Mouse (Mus musculus): ENCODE measurements around the gene Hvcn1. TPM values are rescaled to one million over a fixed set of nuclear protein-coding genes. Genes with fewer than 3 reads are reported as not detected.
A peak's percentile ranks its signal among the peaks of the same experiment; 100 is the strongest.

Hvcn1 gene
- polyA plus RNA-seq, 1 experiment from 2014 or later, result 3.1 TPM

DNA sequence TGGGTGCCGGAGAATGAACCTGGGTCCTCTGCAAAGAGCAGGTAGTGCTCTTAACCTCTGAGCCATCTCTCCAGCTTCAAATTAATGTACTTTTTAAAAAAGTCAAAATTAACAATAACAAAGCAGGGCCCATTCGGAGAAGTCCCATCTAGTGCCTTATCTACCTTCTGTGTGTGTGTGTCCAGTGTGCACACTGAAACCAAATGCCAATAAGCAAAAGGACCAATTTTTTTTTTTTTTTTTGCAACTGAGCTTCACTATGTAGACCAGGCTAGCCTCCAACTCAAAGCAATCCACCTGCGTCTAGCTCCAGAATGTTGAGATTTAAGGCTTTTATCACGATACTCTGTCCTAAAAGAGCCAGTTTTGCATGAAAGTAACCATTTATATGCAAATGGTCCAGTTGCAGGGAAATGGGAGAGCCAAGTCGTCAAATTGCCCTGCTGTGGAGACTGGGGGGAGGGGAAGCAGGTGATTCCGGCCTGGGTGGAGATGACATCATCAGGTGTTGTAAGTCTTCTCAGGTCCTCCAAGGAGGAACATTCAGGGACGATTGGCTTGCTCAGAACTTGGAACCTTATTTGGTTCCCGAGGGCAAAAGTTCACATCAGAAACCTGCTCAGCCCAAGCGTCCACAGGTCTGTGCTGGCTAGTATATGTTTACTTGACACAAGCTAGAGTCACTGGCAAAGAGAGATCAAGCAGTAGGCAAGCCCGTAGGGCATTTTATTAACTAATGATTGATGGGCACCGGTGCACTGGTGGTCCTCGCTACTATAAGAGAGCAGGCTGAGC, 15.1 kb upstream of the Hvcn1 start:
- 72% methylated on average over 12 of the region's 12 CpGs for WGBS
- no peaks in the 10 kb centered on the region for H3K27me3 ChIP-seq (replicated peaks; ENCODE audit: control insufficient read depth, insufficient read depth, low read length)

DNA sequence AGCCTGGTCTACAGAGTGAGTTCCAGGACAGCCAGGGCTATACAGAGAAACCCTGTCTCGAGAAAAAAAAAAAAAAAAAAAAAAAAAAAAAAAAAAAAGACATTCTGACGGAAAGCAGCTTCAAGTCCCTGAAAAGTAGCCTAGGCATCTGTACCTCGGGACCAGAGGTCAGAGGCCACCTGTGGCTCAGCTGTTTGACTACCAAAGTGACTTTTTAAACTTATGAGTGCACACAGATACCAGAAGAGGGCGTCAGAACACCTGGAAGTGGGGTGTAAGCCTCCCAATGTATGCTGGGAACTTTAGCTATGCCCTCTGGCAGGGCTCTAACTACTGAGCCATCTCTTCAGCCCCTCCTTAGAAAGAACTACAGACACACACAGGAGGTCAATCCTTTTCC, 14.3 kb upstream of the Hvcn1 start:
- Histone ChIP-seq H3K9ac (ENCODE audit: low read depth, low read length) (no peak overlapping the region), H3K4me2 (no peak overlapping the region), H3K4me1 (replicated peaks; ENCODE audit: control insufficient read depth, insufficient read depth, low read length) (no peaks in the 10 kb centered on the region), H3K36me3 (ENCODE audit: control insufficient read depth, insufficient read depth, low read length) (no peaks in the 10 kb centered on the region), H3K27ac (ENCODE audit: low read depth, low read length) (no peak overlapping the region), H3K27me3 (replicated peaks; ENCODE audit: control insufficient read depth, insufficient read depth, low read length) (no peaks in the 10 kb centered on the region), H3K9me3 (ENCODE audit: control insufficient read depth, low read length) (no peaks in the 10 kb centered on the region), H3K4me3 (ENCODE audit: low read depth, low read length) (no peak overlapping the region)
- DNase-seq (ENCODE audit: low spot score) (no peak), ATAC-seq (replicated peaks; ENCODE audit: low FRiP score) (no peak)
- 44% methylated on average over 3 of the region's 4 CpGs for WGBS

More for the DNA sequence above, 15.1 kb upstream of the Hvcn1 start:
- no peak overlapping the region for H3K4me3 ChIP-seq (ENCODE audit: low read depth, low read length)
- ATAC-seq (replicated peaks; ENCODE audit: low FRiP score), result no peak
- H3K27ac ChIP-seq (ENCODE audit: low read depth, low read length), result no peak overlapping the region
- H3K9me3 ChIP-seq (ENCODE audit: control insufficient read depth, low read length), result no peaks in the 10 kb centered on the region
- no peaks in the 10 kb centered on the region for H3K4me1 ChIP-seq (replicated peaks; ENCODE audit: control insufficient read depth, insufficient read depth, low read length)
- H3K36me3 ChIP-seq (ENCODE audit: control insufficient read depth, insufficient read depth, low read length), result no peaks in the 10 kb centered on the region
- DNase-seq (ENCODE audit: low spot score), result no peak
- H3K4me2 ChIP-seq, result no peak overlapping the region
- no peak overlapping the region for H3K9ac ChIP-seq (ENCODE audit: low read depth, low read length)

DNA sequence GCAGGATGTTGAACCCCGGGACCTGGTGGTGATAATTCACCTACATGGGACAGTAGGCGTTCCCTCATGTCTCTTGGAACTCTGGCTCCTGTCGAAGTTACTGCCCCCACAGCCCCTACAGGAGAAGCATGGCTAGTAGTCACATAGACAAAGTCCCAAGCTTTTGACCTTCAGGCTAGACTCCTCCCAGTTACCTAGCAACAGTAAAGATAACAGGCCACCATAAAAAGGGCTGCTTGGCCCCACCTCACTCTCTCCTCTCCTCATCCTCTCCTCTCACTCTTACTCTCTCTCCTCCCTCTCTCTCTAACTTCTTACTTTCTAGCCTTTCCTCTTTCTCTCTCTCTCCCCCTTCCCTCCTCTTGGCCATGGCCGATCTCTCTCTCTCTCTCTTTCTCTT, 5.7 kb upstream of the Hvcn1 start:
- H3K36me3 ChIP-seq (ENCODE audit: control insufficient read depth, insufficient read depth, low read length), result no peaks in the 10 kb centered on the region
- H3K9me3 ChIP-seq (ENCODE audit: control insufficient read depth, low read length), result no peaks in the 10 kb centered on the region
- no peaks in the 10 kb centered on the region for H3K27me3 ChIP-seq (replicated peaks; ENCODE audit: control insufficient read depth, insufficient read depth, low read length)
- ATAC-seq (replicated peaks; ENCODE audit: low FRiP score) (no peak), DNase-seq (ENCODE audit: low spot score) (no peak)
- no peak overlapping the region for H3K4me3 ChIP-seq (ENCODE audit: low read depth, low read length)
- H3K27ac ChIP-seq (ENCODE audit: low read depth, low read length), result no peak overlapping the region
- H3K4me2 ChIP-seq, result no peak overlapping the region
- no peaks in the 10 kb centered on the region for H3K4me1 ChIP-seq (replicated peaks; ENCODE audit: control insufficient read depth, insufficient read depth, low read length)
- 84% methylated on average over 4 of the region's 4 CpGs for WGBS
- no peak overlapping the region for H3K9ac ChIP-seq (ENCODE audit: low read depth, low read length)

DNA sequence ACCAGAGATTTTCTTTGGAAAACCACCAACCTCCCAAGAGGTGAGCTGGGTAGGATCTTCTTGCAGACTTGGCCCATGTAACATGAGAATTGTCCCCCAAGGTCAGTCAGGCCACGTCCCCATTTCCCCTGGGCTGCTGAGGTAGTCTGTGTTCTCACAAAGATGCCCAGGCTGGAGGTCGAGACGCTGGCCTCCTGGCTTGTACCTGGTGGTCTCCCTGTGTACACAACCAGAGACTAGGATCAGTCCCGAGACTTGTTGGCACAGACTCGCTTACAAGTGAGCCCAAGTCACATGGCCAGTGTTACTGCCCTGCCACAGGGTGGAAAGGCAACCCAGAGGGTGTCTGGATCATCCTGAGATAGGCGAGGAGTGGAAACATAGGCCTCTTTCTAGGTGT, 4.7 kb upstream of the Hvcn1 start:
- no peaks in the 10 kb centered on the region for H3K9me3 ChIP-seq (ENCODE audit: control insufficient read depth, low read length)
- no peak overlapping the region for H3K4me3 ChIP-seq (ENCODE audit: low read depth, low read length)
- H3K27me3 ChIP-seq (replicated peaks; ENCODE audit: control insufficient read depth, insufficient read depth, low read length), result no peaks in the 10 kb centered on the region
- ATAC-seq (replicated peaks; ENCODE audit: low FRiP score), result no peak
- no peak overlapping the region for H3K27ac ChIP-seq (ENCODE audit: low read depth, low read length)
- H3K4me1 ChIP-seq (replicated peaks; ENCODE audit: control insufficient read depth, insufficient read depth, low read length), result no peaks in the 10 kb centered on the region
- no peak overlapping the region for H3K9ac ChIP-seq (ENCODE audit: low read depth, low read length)
- 82% methylated on average over 6 of the region's 6 CpGs for WGBS
- H3K36me3 ChIP-seq (ENCODE audit: control insufficient read depth, insufficient read depth, low read length), result no peaks in the 10 kb centered on the region
- no peak for DNase-seq (ENCODE audit: low spot score)
- no peak overlapping the region for H3K4me2 ChIP-seq

DNA sequence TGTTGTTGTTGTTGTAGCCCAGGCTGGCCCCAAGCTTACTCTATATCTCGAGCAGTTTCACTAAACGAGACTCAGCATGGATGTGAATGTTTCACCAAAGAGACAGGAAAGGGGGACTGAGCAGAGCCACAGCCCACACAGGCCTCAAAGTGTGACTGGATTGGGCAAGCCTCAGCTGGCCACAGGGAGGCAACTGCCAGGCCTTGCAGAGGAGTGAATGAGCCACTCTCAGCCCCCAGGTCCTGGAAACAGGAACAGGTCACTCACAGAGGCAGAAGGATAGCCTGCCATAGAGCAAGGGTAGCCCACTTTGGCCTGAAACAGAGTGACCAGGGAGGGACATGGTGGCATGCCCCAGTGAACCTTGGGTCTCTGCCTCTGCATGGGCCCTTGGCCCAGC, 2.4 kb upstream of the Hvcn1 start:
- no peak for ATAC-seq (replicated peaks; ENCODE audit: low FRiP score)
- DNase-seq (ENCODE audit: low spot score), result no peak
- H3K27ac ChIP-seq (ENCODE audit: low read depth, low read length), result no peak overlapping the region
- no peaks in the 10 kb centered on the region for H3K36me3 ChIP-seq (ENCODE audit: control insufficient read depth, insufficient read depth, low read length)
- H3K9me3 ChIP-seq (ENCODE audit: control insufficient read depth, low read length), result no peaks in the 10 kb centered on the region
- H3K4me1 ChIP-seq (replicated peaks; ENCODE audit: control insufficient read depth, insufficient read depth, low read length), result peaks cover 3% of the 10 kb centered on the region; the same call in 1 of the 2 replicates
- H3K9ac ChIP-seq (ENCODE audit: low read depth, low read length), result no peak overlapping the region
- H3K4me3 ChIP-seq (ENCODE audit: low read depth, low read length), result no peak overlapping the region
- 48% methylated on average over 2 of the region's 2 CpGs for WGBS
- H3K4me2 ChIP-seq, result no peak overlapping the region
- no peaks in the 10 kb centered on the region for H3K27me3 ChIP-seq (replicated peaks; ENCODE audit: control insufficient read depth, insufficient read depth, low read length)

DNA sequence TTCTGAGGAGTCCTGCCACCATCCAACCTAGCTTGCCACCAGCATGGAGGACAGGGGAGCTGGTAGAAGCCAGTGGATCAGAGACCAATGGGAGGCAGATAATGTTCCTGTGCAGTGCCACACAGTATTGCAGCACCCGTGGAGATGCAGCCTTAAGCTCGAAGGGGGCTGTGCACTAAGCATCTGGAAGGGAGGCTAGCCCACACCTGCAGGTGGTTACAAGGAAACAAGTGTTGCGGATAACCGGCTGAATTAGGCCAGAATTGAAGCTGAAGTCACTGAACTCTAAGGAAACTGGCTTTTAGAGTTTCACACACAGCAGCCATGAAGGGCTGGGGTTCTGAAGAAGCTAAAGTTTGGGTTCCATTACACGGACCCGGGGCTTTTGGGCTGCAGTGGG, 2.3 kb downstream of the Hvcn1 start:
- WGBS, result 63% methylated on average over 6 of the region's 6 CpGs
- peaks cover 7% of the 10 kb centered on the region; the same call in 1 of the 2 replicates for H3K4me1 ChIP-seq (replicated peaks; ENCODE audit: control insufficient read depth, insufficient read depth, low read length)
- no peak for ATAC-seq (replicated peaks; ENCODE audit: low FRiP score)
- H3K4me2 ChIP-seq, result no peak overlapping the region
- H3K36me3 ChIP-seq (ENCODE audit: control insufficient read depth, insufficient read depth, low read length), result no peaks in the 10 kb centered on the region
- no peak overlapping the region for H3K9ac ChIP-seq (ENCODE audit: low read depth, low read length)
- no peaks in the 10 kb centered on the region for H3K27me3 ChIP-seq (replicated peaks; ENCODE audit: control insufficient read depth, insufficient read depth, low read length)
- H3K27ac ChIP-seq (ENCODE audit: low read depth, low read length), result no peak overlapping the region; the same call in 1 of the 2 replicates
- no peaks in the 10 kb centered on the region for H3K9me3 ChIP-seq (ENCODE audit: control insufficient read depth, low read length)
- no peak overlapping the region for H3K4me3 ChIP-seq (ENCODE audit: low read depth, low read length)
- DNase-seq (ENCODE audit: low spot score), result no peak

DNA sequence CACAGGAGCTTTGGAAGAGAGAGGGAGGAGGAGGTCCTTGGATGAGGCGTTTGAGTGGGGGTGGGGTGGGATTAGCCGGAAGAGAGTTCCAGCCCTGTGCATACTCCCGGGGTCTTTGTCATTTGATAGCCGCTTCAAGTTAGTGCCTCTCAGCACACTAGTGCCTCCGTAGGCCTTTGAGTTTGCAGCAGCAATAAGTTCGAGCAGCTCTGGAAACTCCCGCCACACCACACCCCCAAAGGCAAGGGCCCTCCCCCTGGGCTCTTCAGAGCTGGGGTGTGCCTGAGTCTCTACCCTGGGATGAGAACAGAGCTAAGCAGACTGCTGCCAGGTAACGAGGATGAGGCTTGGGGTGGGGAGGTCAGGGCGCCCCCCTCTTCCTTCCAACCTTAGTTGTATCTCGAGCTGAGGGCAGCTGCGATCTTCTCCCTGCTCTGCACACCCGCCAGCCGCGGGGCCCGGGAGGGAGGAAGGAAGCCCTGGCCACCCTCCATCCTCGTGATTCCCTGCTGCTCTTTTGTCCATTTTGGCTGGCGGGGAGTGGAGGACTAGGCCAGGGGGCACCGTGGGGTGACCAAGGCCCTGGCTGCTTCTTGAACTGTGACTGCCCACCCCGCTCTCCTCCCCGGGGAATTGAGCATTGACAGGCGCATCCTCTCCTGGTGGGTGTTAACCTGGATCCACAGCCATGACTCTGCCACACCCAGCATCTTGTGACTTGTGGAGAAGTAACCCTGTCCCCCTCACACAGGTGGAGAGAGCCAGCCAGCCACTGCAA, 3.2 kb downstream of the Hvcn1 start:
- Histone ChIP-seq H3K4me2 (peak overlapping the region; percentile 63), H3K4me3 (ENCODE audit: low read depth, low read length) (peak overlapping the region; percentile 21), H3K9ac (ENCODE audit: low read depth, low read length) (peak overlapping the region; percentile 34), H3K4me1 (replicated peaks; ENCODE audit: control insufficient read depth, insufficient read depth, low read length) (peaks cover 7% of the 10 kb centered on the region; the same call in 1 of the 2 replicates), H3K27ac (ENCODE audit: low read depth, low read length) (no peak overlapping the region), H3K27me3 (replicated peaks; ENCODE audit: control insufficient read depth, insufficient read depth, low read length) (no peaks in the 10 kb centered on the region), H3K9me3 (ENCODE audit: control insufficient read depth, low read length) (no peaks in the 10 kb centered on the region), H3K36me3 (ENCODE audit: control insufficient read depth, insufficient read depth, low read length) (no peaks in the 10 kb centered on the region)
- 17% methylated on average over 20 of the region's 21 CpGs for WGBS
- DNase-seq (ENCODE audit: low spot score) (peak; percentile 66), ATAC-seq (replicated peaks; ENCODE audit: low FRiP score) (peak; percentile 41)

DNA sequence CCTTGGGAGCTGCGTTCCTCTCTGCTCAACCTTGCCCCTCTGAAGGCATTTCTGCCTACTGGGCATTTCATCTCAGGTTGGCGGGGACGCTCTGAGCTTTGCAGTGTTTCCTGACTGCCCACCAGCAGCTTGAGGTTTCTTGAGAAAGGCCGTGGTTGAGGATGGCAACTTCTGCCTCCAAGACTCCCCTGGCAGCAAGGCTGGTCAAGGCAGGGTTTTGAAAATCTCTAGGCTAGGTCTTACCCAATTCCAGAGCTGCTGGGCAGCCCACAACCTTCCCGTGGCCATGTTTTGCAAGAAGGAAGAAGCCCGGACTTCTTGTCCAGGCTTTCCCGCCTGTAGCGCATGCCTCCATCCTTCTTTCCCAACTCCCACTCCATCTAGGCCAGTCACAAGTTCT, 4.3 kb downstream of the Hvcn1 start:
- no peak for DNase-seq (ENCODE audit: low spot score)
- no peaks in the 10 kb centered on the region for H3K36me3 ChIP-seq (ENCODE audit: control insufficient read depth, insufficient read depth, low read length)
- WGBS, result 82% methylated on average over 8 of the region's 8 CpGs
- no peak overlapping the region for H3K4me3 ChIP-seq (ENCODE audit: low read depth, low read length)
- no peak overlapping the region for H3K27ac ChIP-seq (ENCODE audit: low read depth, low read length)
- ATAC-seq (replicated peaks; ENCODE audit: low FRiP score), result no peak
- no peaks in the 10 kb centered on the region for H3K9me3 ChIP-seq (ENCODE audit: control insufficient read depth, low read length)
- peaks cover 7% of the 10 kb centered on the region; the same call in 1 of the 2 replicates for H3K4me1 ChIP-seq (replicated peaks; ENCODE audit: control insufficient read depth, insufficient read depth, low read length)
- H3K9ac ChIP-seq (ENCODE audit: low read depth, low read length), result no peak overlapping the region
- H3K27me3 ChIP-seq (replicated peaks; ENCODE audit: control insufficient read depth, insufficient read depth, low read length), result no peaks in the 10 kb centered on the region
- H3K4me2 ChIP-seq, result no peak overlapping the region
